Comparison of ENCODE assay signal across 1 mouse cellular context in the genomic region with DNA sequence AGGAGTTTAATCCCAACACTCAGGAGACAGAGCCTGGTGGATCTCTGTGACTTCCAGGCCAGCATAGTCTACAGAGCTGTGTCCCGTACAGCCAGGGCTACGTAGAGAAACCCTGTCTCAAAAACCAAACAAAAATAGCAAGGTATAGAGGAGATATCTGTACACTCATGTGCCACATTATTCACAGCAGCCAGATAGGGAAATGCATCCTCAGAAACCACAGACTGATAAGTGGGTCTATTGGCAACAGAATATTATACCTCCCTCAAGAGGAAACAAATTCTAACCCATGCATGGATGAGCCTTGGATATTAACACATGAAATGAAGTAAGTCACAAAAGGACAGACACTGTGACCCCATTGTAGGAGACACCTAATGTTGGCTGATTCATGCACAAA.
TF ChIP-seq lines count a peak whose summit lies in the region.

No protein-coding gene starts in this region.

TF ChIP-seq in MEL, 35 proteins besides CTCF, POLR2A, EP300 and RAD21 (continued from another document):
- peak; percentile 45; the same call in 1 of the 2 replicates for TF ChIP-seq MAFK (IDR thresholded peaks at IDR 0.05; ENCODE audit: borderline replicate concordance, low read depth, low read length)
- no peak for TF ChIP-seq MYB (IDR thresholded peaks at IDR 0.05; ENCODE audit: low read depth, low read length)
- peak; percentile 99 for TF ChIP-seq BHLHE40 (IDR thresholded peaks at IDR 0.05; ENCODE audit: borderline replicate concordance, low read depth, low read length)
- peak; percentile 70 for TF ChIP-seq MXI1 (IDR thresholded peaks at IDR 0.05; ENCODE audit: low read depth, low read length)
- TF ChIP-seq E2F4 (IDR thresholded peaks at IDR 0.05; ENCODE audit: borderline replicate concordance, low read depth, low read length) = no peak
